Mouse (Mus musculus) stomach, embryonic 15.5 days (tissue): ENCODE measurements around the gene Atxn7l1. TPM values are rescaled to one million over a fixed set of nuclear protein-coding genes. Genes with fewer than 3 reads are reported as not detected.

ENCODE experiments used
- ATAC-seq: fragments of 200-750 bp; cut with Nextera tagmentation; 2 replicates; pipeline ENCODE4 v1.8.0; 2017; ENCODE audit warnings: low read depth, moderate number of reproducible peaks, moderate TSS enrichment; ENCODE audit not compliant: insufficient read depth, low FRiP score
- H3K27ac ChIP-seq: fragments of 300-500 bp; sonication (generic); 2 replicates; pipeline ENCODE4 v1.5.1; 2015; ENCODE audit warnings: mild to moderate bottlenecking, inconsistent platforms
- H3K27me3 ChIP-seq: fragments of 300-500 bp; sonication (generic); replicated peaks from 2 replicates; pipeline ENCODE4 v1.6.1; 2015; ENCODE audit warnings: inconsistent platforms
- H3K36me3 ChIP-seq: fragments of 300-500 bp; sonication (generic); 2 replicates; pipeline ENCODE4 v1.6.1; 2015; ENCODE audit warnings: inconsistent platforms
- H3K4me1 ChIP-seq: fragments of 300-500 bp; sonication (generic); 2 replicates; pipeline ENCODE4 v1.6.1; 2015; ENCODE audit warnings: inconsistent platforms
- H3K4me2 ChIP-seq: fragments of 300-500 bp; sonication (generic); 2 replicates; pipeline ENCODE4 v1.6.1; 2015; ENCODE audit warnings: mild to moderate bottlenecking, inconsistent platforms
- H3K4me3 ChIP-seq: fragments of 300-500 bp; sonication (generic); replicated peaks from 2 replicates; pipeline ENCODE4 v1.5.1; 2015; ENCODE audit warnings: inconsistent platforms
- H3K9ac ChIP-seq: fragments of 300-500 bp; sonication (generic); 2 replicates; pipeline ENCODE4 v1.6.1; 2015; ENCODE audit warnings: inconsistent platforms
- H3K9me3 ChIP-seq: fragments of 300-500 bp; sonication (generic); 2 replicates; pipeline ENCODE4 v1.6.1; 2016; ENCODE audit warnings: inconsistent platforms
- WGBS: fragments of 180-500 bp; shearing (Covaris S2); methylation state at CpG from one replicate; pipeline ENCODE4 v1.1.7; 2015; 5-methylcytosine and 5-hydroxymethylcytosine counted together
- polyA plus RNA-seq: library from polyadenylated mRNA; unstranded; fragments of >200 nt; fragmentation: Nextera tagmentation; extraction: Ambion mirVana; gene quantifications from 2 replicates; pipeline ENCODE4 v1.2.1, GENCODE M21; 2015

Gene Atxn7l1
- polyA plus RNA-seq, 1 experiment from 2014 or later: 13.1 TPM

DNA sequence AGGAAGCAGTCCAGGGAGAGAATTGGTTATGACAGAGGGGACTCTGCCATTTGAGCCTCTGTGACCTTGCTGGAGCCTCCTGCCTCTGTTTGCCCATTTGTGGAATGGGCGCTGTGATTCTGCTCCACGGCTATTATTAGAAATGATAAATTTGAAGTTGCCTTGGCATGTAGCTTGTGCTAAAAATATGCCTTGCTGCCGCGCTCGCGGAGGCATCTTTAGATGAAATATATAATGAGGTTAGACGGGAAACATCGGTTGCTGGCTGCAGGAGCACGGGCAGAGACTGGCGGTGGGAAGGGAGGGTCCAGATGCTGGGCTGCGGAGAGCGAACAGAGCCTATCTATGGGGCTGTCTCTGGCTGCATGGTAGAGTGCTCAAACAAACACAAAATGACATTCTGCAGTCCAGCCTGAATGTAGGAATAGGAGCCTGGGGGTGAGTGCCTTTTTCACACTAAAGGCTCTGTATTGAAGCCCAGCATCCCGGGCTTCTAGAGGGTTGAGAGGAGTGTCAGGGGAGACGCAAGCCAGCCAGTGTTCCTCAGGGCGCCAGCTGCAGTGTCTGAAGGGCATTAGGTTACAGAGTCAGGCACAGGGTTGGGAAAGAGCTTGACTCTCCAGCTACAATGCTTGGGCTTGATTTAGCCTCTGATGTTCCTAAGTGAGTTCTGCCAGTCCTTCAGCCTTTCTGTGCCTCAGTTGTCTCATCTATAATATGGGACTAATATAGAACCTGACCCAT, 96.8 kb downstream of the Atxn7l1 start:
- no peak overlapping the region for H3K4me2 ChIP-seq
- H3K27ac ChIP-seq: peak overlapping the region; percentile 12; the same call in 1 of the 2 replicates
- H3K4me1 ChIP-seq: peaks cover 18% of the 10 kb centered on the region
- ATAC-seq: no peak
- no peaks in the 10 kb centered on the region for H3K27me3 ChIP-seq
- no peaks in the 10 kb centered on the region for H3K9me3 ChIP-seq
- no peak overlapping the region for H3K9ac ChIP-seq
- no peaks in the 10 kb centered on the region for H3K36me3 ChIP-seq
- no peak overlapping the region for H3K4me3 ChIP-seq
- 59% methylated on average over 15 of the region's 15 CpGs for WGBS

DNA sequence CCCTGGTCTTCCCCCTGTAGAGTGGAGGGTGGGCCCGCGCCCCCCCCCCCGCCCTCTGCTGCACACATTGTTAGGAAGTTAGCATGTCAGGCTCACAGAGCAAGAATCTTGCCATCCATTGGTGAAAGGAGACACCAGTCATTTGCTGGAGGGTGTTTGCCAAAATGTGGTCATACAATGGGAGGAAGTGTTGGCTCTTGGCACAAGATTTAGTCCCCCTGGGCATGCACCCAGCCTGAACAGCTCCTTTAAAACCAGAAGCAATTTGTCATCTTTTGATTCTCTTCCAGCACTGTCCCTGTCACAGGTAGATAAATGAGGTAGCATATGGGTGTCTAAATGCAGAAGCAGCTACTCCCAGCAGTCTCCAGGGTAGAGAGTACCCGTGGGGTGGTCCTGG, 98.0 kb downstream of the Atxn7l1 start:
- H3K36me3 ChIP-seq: no peaks in the 10 kb centered on the region
- H3K27ac ChIP-seq: no peak overlapping the region
- H3K9me3 ChIP-seq: no peaks in the 10 kb centered on the region
- no peaks in the 10 kb centered on the region for H3K27me3 ChIP-seq
- no peak overlapping the region for H3K4me3 ChIP-seq
- ATAC-seq: no peak
- H3K4me2 ChIP-seq: no peak overlapping the region
- WGBS: 61% methylated on average over 4 of the region's 4 CpGs
- peaks cover 18% of the 10 kb centered on the region for H3K4me1 ChIP-seq
- no peak overlapping the region for H3K9ac ChIP-seq

GRCm38 (mm10) chr12:33246878-33247277, 99.4 kb downstream of the Atxn7l1 start:
- H3K27ac ChIP-seq: no peak overlapping the region
- no peak overlapping the region for H3K4me2 ChIP-seq
- no peaks in the 10 kb centered on the region for H3K9me3 ChIP-seq
- 73% methylated on average over 8 of the region's 8 CpGs for WGBS
- no peak overlapping the region for H3K9ac ChIP-seq
- H3K4me3 ChIP-seq: no peak overlapping the region
- H3K4me1 ChIP-seq: peaks cover 18% of the 10 kb centered on the region
- no peaks in the 10 kb centered on the region for H3K36me3 ChIP-seq
- no peaks in the 10 kb centered on the region for H3K27me3 ChIP-seq
- no peak for ATAC-seq

DNA sequence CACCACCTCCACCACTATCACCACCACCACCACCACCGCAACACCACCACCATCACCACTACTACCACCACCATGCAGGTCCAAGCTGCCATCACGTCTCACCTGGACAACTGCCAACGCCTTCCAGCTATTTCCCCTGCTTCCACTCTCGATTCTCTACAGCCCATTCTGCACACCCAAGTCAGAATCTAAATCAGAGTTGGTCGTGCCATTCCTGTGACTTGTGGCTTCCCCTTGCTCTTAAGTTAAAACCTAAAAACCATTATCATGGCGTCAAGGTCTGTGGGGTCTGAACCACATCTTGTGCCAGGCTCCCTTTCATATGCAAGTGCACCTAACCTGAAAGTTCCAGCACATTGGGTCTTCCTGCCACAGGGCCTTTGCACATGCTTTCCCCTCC, 102.7 kb downstream of the Atxn7l1 start:
- no peaks in the 10 kb centered on the region for H3K9me3 ChIP-seq
- H3K4me2 ChIP-seq: no peak overlapping the region
- H3K36me3 ChIP-seq: no peaks in the 10 kb centered on the region
- H3K4me3 ChIP-seq: no peak overlapping the region
- H3K27ac ChIP-seq: no peak overlapping the region
- no peak overlapping the region for H3K9ac ChIP-seq
- H3K4me1 ChIP-seq: peaks cover 13% of the 10 kb centered on the region
- no peaks in the 10 kb centered on the region for H3K27me3 ChIP-seq
- no peak for ATAC-seq
- 93% methylated on average over 6 of the region's 6 CpGs for WGBS

GRCm38 (mm10) chr12:33251399-33251798, 103.9 kb downstream of the Atxn7l1 start:
- H3K27ac ChIP-seq: no peak overlapping the region
- H3K36me3 ChIP-seq: no peaks in the 10 kb centered on the region
- no peak overlapping the region for H3K4me3 ChIP-seq
- no peak overlapping the region for H3K9ac ChIP-seq
- H3K27me3 ChIP-seq: no peaks in the 10 kb centered on the region
- no peak for ATAC-seq
- H3K4me2 ChIP-seq: no peak overlapping the region
- H3K9me3 ChIP-seq: no peaks in the 10 kb centered on the region
- 74% methylated on average over 8 of the region's 8 CpGs for WGBS
- peaks cover 3% of the 10 kb centered on the region; the same call in 1 of the 2 replicates for H3K4me1 ChIP-seq

DNA sequence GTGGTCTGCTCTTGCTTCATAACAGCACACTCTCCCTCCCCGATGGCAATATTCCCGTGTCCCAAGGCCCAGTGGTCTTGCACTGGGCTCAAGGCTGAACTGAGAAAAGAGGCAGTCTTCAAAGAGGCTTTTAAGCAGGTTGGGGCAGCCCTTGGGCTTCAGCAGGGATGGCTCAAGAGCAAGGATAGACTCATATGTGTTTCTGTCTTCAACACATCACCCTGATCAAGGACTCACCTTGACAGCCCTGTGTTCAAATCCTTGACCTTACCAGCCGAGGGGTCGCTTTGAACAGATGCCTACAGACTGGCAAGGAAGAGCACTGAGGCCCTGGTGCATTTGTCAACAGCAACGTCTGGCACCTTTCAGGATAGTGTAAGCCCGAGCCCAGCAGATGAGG, 105.1 kb downstream of the Atxn7l1 start:
- Histone ChIP-seq H3K4me3 (no peak overlapping the region), H3K36me3 (no peaks in the 10 kb centered on the region), H3K27ac (no peak overlapping the region), H3K27me3 (no peaks in the 10 kb centered on the region), H3K4me2 (no peak overlapping the region), H3K9me3 (no peaks in the 10 kb centered on the region), H3K9ac (no peak overlapping the region), H3K4me1 (0 out of 2 replicates have a peak, but pooled peaks cover 3% of the 10 kb centered on the region)
- 73% methylated on average over 6 of the region's 6 CpGs for WGBS
- no peak for ATAC-seq

DNA sequence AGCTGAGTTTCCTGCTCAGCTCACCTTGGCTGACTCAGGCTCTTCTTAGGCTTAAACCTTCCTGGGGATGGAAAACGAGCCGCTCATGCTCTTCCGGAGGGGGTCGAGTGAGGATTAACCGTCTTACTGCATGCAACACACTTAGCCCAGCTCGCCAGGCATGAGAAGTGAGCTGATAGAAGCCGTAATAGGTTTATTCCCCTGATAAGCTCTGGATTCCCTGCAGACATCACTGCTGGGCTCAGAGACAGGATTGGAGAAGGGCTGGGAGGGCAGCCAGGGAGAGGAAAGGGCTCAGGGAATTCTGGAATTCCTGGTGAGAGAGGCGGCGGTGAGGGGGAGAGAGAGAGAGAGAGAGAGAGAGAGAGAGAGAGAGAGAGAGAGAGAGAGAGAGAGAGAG, 105.7 kb downstream of the Atxn7l1 start:
- Histone ChIP-seq H3K4me1 (0 out of 2 replicates have a peak, but pooled peaks cover 3% of the 10 kb centered on the region), H3K36me3 (no peaks in the 10 kb centered on the region), H3K4me3 (no peak overlapping the region), H3K9ac (no peak overlapping the region), H3K27ac (no peak overlapping the region), H3K4me2 (no peak overlapping the region), H3K9me3 (no peaks in the 10 kb centered on the region), H3K27me3 (no peaks in the 10 kb centered on the region)
- ATAC-seq: no peak
- WGBS: 59% methylated on average over 8 of the region's 9 CpGs

DNA sequence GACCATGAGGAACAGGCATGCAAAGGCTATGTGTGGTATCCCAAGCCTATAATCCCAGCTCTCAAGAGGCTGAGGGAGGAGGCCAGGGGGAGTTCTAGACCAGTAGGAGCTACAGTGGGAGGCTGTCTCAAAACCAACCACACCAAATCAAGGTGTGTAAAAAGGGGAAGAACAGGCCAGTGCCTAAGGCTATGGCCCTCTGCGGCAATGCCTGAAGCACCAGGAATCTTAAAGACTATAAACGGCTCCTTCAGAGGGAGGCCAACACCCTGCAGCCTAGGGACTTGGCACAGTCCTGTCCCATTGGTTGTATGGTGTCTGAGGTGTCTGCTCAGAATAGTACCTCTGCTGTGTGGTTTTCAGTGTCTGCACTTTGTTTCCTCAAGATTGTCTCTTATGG, 107.8 kb downstream of the Atxn7l1 start:
- 81% methylated on average over 2 of the region's 2 CpGs for WGBS
- Histone ChIP-seq H3K4me2 (no peak overlapping the region), H3K4me1 (0 out of 2 replicates have a peak, but pooled peaks cover 3% of the 10 kb centered on the region), H3K27ac (no peak overlapping the region), H3K9ac (no peak overlapping the region), H3K9me3 (no peaks in the 10 kb centered on the region), H3K4me3 (no peak overlapping the region), H3K27me3 (no peaks in the 10 kb centered on the region), H3K36me3 (no peaks in the 10 kb centered on the region)
- no peak for ATAC-seq

GRCm38 (mm10) chr12:33256426-33256825, 108.9 kb downstream of the Atxn7l1 start:
- H3K4me3 ChIP-seq: no peak overlapping the region
- 92% methylated on average over 6 of the region's 6 CpGs for WGBS
- H3K27me3 ChIP-seq: no peaks in the 10 kb centered on the region
- no peak for ATAC-seq
- no peak overlapping the region for H3K4me2 ChIP-seq
- no peaks in the 10 kb centered on the region for H3K36me3 ChIP-seq
- H3K4me1 ChIP-seq: 0 out of 2 replicates have a peak, but pooled peaks cover 3% of the 10 kb centered on the region
- H3K27ac ChIP-seq: no peak overlapping the region
- no peaks in the 10 kb centered on the region for H3K9me3 ChIP-seq
- no peak overlapping the region for H3K9ac ChIP-seq

DNA sequence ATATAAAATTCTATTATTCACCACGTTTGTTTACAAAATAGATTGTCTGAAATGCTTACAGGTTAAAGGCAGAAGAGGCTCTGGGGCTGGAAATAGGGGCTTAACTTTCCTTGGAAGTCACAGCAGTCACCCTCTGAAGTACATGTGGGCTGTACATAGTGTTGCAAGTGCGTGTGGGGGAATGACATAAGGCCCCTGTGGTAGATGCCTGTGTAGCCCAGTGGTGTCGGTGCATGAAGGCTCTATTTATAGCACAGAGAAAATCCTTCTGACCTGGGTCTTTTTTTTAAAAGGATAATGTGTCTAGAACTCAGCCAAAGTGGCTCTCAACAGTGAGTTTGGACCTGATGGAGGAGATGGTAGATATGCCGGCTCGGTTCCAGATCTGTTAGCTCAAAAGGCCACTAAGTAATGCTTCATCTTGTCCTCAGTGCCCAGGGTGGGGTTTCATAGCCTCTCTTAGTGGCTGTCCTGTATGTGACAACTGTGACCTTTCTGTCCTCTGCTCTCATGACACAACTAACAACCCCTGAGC, 111.6 kb downstream of the Atxn7l1 start:
- no peaks in the 10 kb centered on the region for H3K27me3 ChIP-seq
- no peak overlapping the region for H3K4me3 ChIP-seq
- no peaks in the 10 kb centered on the region for H3K4me1 ChIP-seq
- H3K9ac ChIP-seq: no peak overlapping the region
- no peaks in the 10 kb centered on the region for H3K36me3 ChIP-seq
- H3K27ac ChIP-seq: no peak overlapping the region
- no peaks in the 10 kb centered on the region for H3K9me3 ChIP-seq
- H3K4me2 ChIP-seq: no peak overlapping the region
- WGBS: 82% methylated on average over 5 of the region's 5 CpGs
- no peak for ATAC-seq

GRCm38 (mm10) chr12:33260575-33260974, 113.1 kb downstream of the Atxn7l1 start:
- H3K27me3 ChIP-seq: no peaks in the 10 kb centered on the region
- no peak for ATAC-seq
- no peaks in the 10 kb centered on the region for H3K4me1 ChIP-seq
- WGBS: 57% methylated on average over 7 of the region's 7 CpGs
- H3K36me3 ChIP-seq: no peaks in the 10 kb centered on the region
- no peak overlapping the region for H3K4me2 ChIP-seq
- H3K4me3 ChIP-seq: no peak overlapping the region
- H3K9ac ChIP-seq: no peak overlapping the region
- H3K27ac ChIP-seq: no peak overlapping the region
- H3K9me3 ChIP-seq: no peaks in the 10 kb centered on the region

DNA sequence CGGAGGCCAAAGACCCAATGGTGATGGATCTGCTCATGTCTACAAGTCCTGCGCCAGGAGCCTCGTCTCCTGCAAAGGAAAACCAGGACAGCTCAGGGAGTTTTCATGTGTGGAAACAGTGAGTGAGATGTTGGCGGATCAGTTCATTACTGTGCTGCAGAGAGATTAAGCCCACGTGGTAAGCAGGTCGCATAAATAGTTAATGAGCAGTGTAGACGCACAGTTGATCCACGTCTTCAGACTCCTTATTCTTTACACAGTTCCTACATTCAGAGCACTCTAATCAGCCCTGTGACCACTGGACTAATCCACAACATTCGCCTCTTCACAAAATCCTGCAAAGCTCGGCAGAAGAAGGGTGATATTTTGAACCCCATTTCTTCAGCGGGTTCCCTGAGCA, 118.4 kb downstream of the Atxn7l1 start:
- Histone ChIP-seq H3K4me1 (no peaks in the 10 kb centered on the region), H3K4me3 (no peak overlapping the region), H3K9ac (no peak overlapping the region), H3K9me3 (no peaks in the 10 kb centered on the region), H3K36me3 (no peaks in the 10 kb centered on the region), H3K27ac (no peak overlapping the region), H3K27me3 (no peaks in the 10 kb centered on the region), H3K4me2 (no peak overlapping the region)
- WGBS: 89% methylated on average over 11 of the region's 11 CpGs
- ATAC-seq: no peak
